8 mouse cellular contexts compared by ENCODE assay signal in genomic region chr6:91686597-91686996, GRCm38 (mm10). TPM values are rescaled to one million over a fixed set of nuclear protein-coding genes. Genes with fewer than 3 reads are reported as not detected.
DNase-seq lines count a peak whose midpoint lies in the region; ATAC-seq and TF ChIP-seq lines count a peak whose summit lies in the region.

No protein-coding gene starts in this region.

- no peak for ATAC-seq in limb, embryonic 13.5 days (ENCODE audit: low FRiP score, low read depth)

- intact Hi-C loops in heart, postnatal 14 days (cut with DNase I) = loop anchor here (5.0 kb wide), 1 partner anchor 51 kb away; no protein-coding TSS in a partner anchor

- peaks cover 23% of the 10 kb centered on the region for H3K4me1 ChIP-seq in brown adipose tissue, adult 24 weeks (ENCODE audit: control insufficient read depth, insufficient read depth, insufficient read length, low read length)
- peaks cover 55% of the 10 kb centered on the region for H3K4me1 ChIP-seq in limb, embryonic 13.5 days

- H3K4me3 ChIP-seq in brown adipose tissue, adult 24 weeks (ENCODE audit: insufficient read depth, low read depth, low read length) = peak overlapping the region; percentile 88
- no peak overlapping the region for H3K4me3 ChIP-seq in limb, embryonic 13.5 days
- peak overlapping the region; percentile 100 for H3K4me3 ChIP-seq in myocyte

- no peaks in the 10 kb centered on the region for H3K9me3 ChIP-seq in limb, embryonic 13.5 days

- H3ac ChIP-seq in myocyte (ENCODE audit: control insufficient read depth, insufficient read length) = no peak overlapping the region

- H3K27me3 ChIP-seq in limb, embryonic 13.5 days = no peaks in the 10 kb centered on the region
- no peaks in the 10 kb centered on the region for H3K27me3 ChIP-seq in myocyte (ENCODE audit: control insufficient read depth, insufficient read depth, insufficient read length)

- no peak for TF ChIP-seq POLR2A in myocyte (IDR thresholded peaks at IDR 0.05; ENCODE audit: insufficient read length, low read depth)

- H3K4me2 ChIP-seq in limb, embryonic 13.5 days (replicated peaks) = peak overlapping the region; percentile 96
- H3K4me2 ChIP-seq in myocyte (ENCODE audit: low read depth) = peak overlapping the region; percentile 90

- peaks cover 14% of the 10 kb centered on the region for H3K36me3 ChIP-seq in limb, embryonic 13.5 days
- peaks cover 12% of the 10 kb centered on the region for H3K36me3 ChIP-seq in myocyte (ENCODE audit: control insufficient read depth, insufficient read depth)

- no peak overlapping the region for H3K9ac ChIP-seq in limb, embryonic 13.5 days

- DNase-seq in cerebellum, postnatal 14 days = peak; percentile 42 to 49
- DNase-seq in cerebellum, adult 18-20 months = no peak
- DNase-seq in heart, postnatal 14 days = peak; percentile 46 to 66
- no peak for DNase-seq in gastrocnemius, postnatal 10 days
- no peak for DNase-seq in left cerebral cortex, adult 18-20 months (ENCODE audit: low spot score in 2 of 2)

- 61% methylated on average over 4 of the region's 4 CpGs for WGBS in limb, embryonic 13.5 days

- peak overlapping the region; percentile 89 for H3K27ac ChIP-seq in brown adipose tissue, adult 24 weeks (replicated peaks; ENCODE audit: low read depth, low read length)
- no peak overlapping the region for H3K27ac ChIP-seq in limb, embryonic 13.5 days

- peaks cover 76% of the 10 kb centered on the region for H3K79me2 ChIP-seq in myocyte (ENCODE audit: control insufficient read depth, insufficient read depth)

TF ChIP-seq in myocyte, 11 proteins besides CTCF, POLR2A, EP300 and RAD21:
- TF ChIP-seq POLR2AphosphoS2 (IDR thresholded peaks at IDR 0.05; ENCODE audit: insufficient read length, low read depth) (no peak), E2F4 (IDR thresholded peaks at IDR 0.05; ENCODE audit: insufficient read depth) (no peak), TCF3 (IDR thresholded peaks at IDR 0.05; ENCODE audit: insufficient read length, low read depth) (no peak), TCF12 (IDR thresholded peaks at IDR 0.05; ENCODE audit: insufficient read depth, poor library complexity, severe bottlenecking) (no peak), USF1 (IDR thresholded peaks at IDR 0.05; ENCODE audit: low read depth) (no peak), REST (IDR thresholded peaks at IDR 0.05; ENCODE audit: insufficient read depth, insufficient read length) (no peak), MYOG (IDR thresholded peaks at IDR 0.05; ENCODE audit: control insufficient read depth in 1 of 3, insufficient read depth in 1 of 3, insufficient read length in 2 of 3, low read depth in 2 of 3) (no peak), MYOD1 (IDR thresholded peaks at IDR 0.05; ENCODE audit: control insufficient read depth in 1 of 3, insufficient read length in 2 of 3, low read depth in 2 of 3) (no peak), MAX (IDR thresholded peaks at IDR 0.05; ENCODE audit: low read depth) (no peak), SRF (IDR thresholded peaks at IDR 0.05; ENCODE audit: control insufficient read depth, insufficient read length, low read depth) (no peak), CEBPB (IDR thresholded peaks at IDR 0.05; ENCODE audit: insufficient read depth, poor library complexity, severe bottlenecking) (no peak)

RNA-seq across cellular contexts. Expression of gene Slc6a6, which starts 2.7 kb away (rescaled TPM):
- polyA plus RNA-seq in brown adipose tissue, adult 24 weeks (2012; ENCODE audit: insufficient read depth, insufficient read length, missing spikeins) = 33.0 and 38.9 TPM in 2 replicates
- total RNA-seq in heart, postnatal 14 days (2021) = 100 to 1,000 TPM; 117 to 145 TPM
- polyA plus RNA-seq in limb, embryonic 13.5 days (2015; fragmentation: Nextera tagmentation; extraction: Ambion mirVana) = 48.7 and 51.1 TPM in 2 replicates
- 98.2 TPM for polyA plus RNA-seq in myocyte (2012; fragmentation: generic; extraction: Trizol)
- 10 to 100 TPM; 43.1 to 64.5 TPM for total RNA-seq in gastrocnemius, postnatal 10 days (2021)
- 100 to 1,000 TPM; 134 to 137 TPM for total RNA-seq in left cerebral cortex, adult 18-20 months (2021)

Comparison
In these comparisons a context has a peak if more than half of its experiments do, and no peak if none do; other contexts are left out.
1. DNase-seq: peak in cerebellum, postnatal 14 days (2 of 2) and heart, postnatal 14 days (2 of 2); none in cerebellum, adult 18-20 months (0 of 2), gastrocnemius, postnatal 10 days (single experiment) and left cerebral cortex, adult 18-20 months (0 of 2).